In genomic region chr14:75902013-75902412, GRCm38 (mm10) we compare ENCODE assay signal across 18 mouse cellular contexts. TPM values are rescaled to one million over a fixed set of nuclear protein-coding genes. Genes with fewer than 3 reads are reported as not detected.
DNase-seq lines count a peak whose midpoint lies in the region; ATAC-seq and TF ChIP-seq lines count a peak whose summit lies in the region.
"Had no signal": no experiment of that assay in that cellular context is flagged by ENCODE, and none has a peak within 500 bp of the region (broad histone marks: within the 10 kb centered on the region; RNA-seq: fewer than 3 reads in every experiment).

No protein-coding gene starts in this region.

- H3K36me3 ChIP-seq in hindbrain, embryonic 14.5 days (replicated peaks; ENCODE audit: control insufficient read depth, insufficient read depth): peaks cover 16% of the 10 kb centered on the region
- 0 out of 2 replicates have a peak, but pooled peaks cover 2% of the 10 kb centered on the region for H3K36me3 ChIP-seq in hindbrain, embryonic 11.5 days (ENCODE audit: control insufficient read depth, insufficient read depth, low read length)
- H3K36me3 ChIP-seq in embryonic facial prominence, embryonic 13.5 days: peaks cover 27% of the 10 kb centered on the region
- H3K36me3 ChIP-seq in limb, embryonic 14.5 days (ENCODE audit: control insufficient read depth, insufficient read depth, low read length): peaks cover 14% of the 10 kb centered on the region

- no peak overlapping the region for H3K4me2 ChIP-seq in hindbrain, embryonic 14.5 days (replicated peaks)
- H3K4me2 ChIP-seq in hindbrain, embryonic 11.5 days (replicated peaks; ENCODE audit: low read depth, low read length): no peak overlapping the region
- H3K4me2 ChIP-seq in embryonic facial prominence, embryonic 13.5 days: no peak overlapping the region
- H3K4me2 ChIP-seq in limb, embryonic 14.5 days (replicated peaks; ENCODE audit: low read depth, low read length, severe bottlenecking): no peak overlapping the region
- H3K4me2 ChIP-seq: heart, embryonic 15.5 days had no signal

- H3K27ac ChIP-seq in hindbrain, embryonic 14.5 days: peak overlapping the region; percentile 71; the same call in 1 of the 2 replicates
- H3K27ac ChIP-seq in hindbrain, embryonic 11.5 days (ENCODE audit: low read depth, low read length): no peak overlapping the region
- H3K27ac ChIP-seq in embryonic facial prominence, embryonic 13.5 days: peak overlapping the region; percentile 34; the same call in 1 of the 2 replicates
- peak overlapping the region; percentile 3; the same call in 1 of the 2 replicates for H3K27ac ChIP-seq in limb, embryonic 14.5 days (replicated peaks; ENCODE audit: low read depth, low read length)
- H3K27ac ChIP-seq: heart, embryonic 15.5 days; liver, embryonic 14.5 days had no signal

- no peaks in the 10 kb centered on the region for H3K9me3 ChIP-seq in hindbrain, embryonic 14.5 days (ENCODE audit: control insufficient read depth, low read length)
- H3K9me3 ChIP-seq in hindbrain, embryonic 11.5 days (ENCODE audit: control insufficient read depth, low read length): no peaks in the 10 kb centered on the region
- no peaks in the 10 kb centered on the region for H3K9me3 ChIP-seq in embryonic facial prominence, embryonic 13.5 days
- H3K9me3 ChIP-seq in limb, embryonic 14.5 days (ENCODE audit: control insufficient read depth, low read length): no peaks in the 10 kb centered on the region
- H3K9me3 ChIP-seq: heart, embryonic 15.5 days had no signal

- no peak for TF ChIP-seq POLR2A in limb, embryonic 14.5 days (IDR thresholded peaks at IDR 0.05; ENCODE audit: borderline replicate concordance, extremely low read depth, insufficient read depth, insufficient read length)

- 93% methylated on average over 2 of the region's 2 CpGs for WGBS in hindbrain, embryonic 14.5 days
- WGBS in hindbrain, embryonic 11.5 days: 93% methylated on average over 2 of the region's 2 CpGs
- WGBS in embryonic facial prominence, embryonic 13.5 days: 76% methylated on average over 2 of the region's 2 CpGs
- 58% methylated on average over 2 of the region's 2 CpGs for WGBS in limb, embryonic 14.5 days

- no peak overlapping the region for H3K9ac ChIP-seq in hindbrain, embryonic 14.5 days
- no peak overlapping the region for H3K9ac ChIP-seq in hindbrain, embryonic 11.5 days (ENCODE audit: low read depth, low read length)
- no peak overlapping the region for H3K9ac ChIP-seq in embryonic facial prominence, embryonic 13.5 days
- no peak overlapping the region for H3K9ac ChIP-seq in limb, embryonic 14.5 days (ENCODE audit: low read depth, low read length, severe bottlenecking)
- H3K9ac ChIP-seq: heart, embryonic 15.5 days; liver, embryonic 14.5 days had no signal

- DNase-seq in hindbrain, embryonic 14.5 days (ENCODE audit: low spot score): no peak
- DNase-seq in hindbrain, embryonic 11.5 days (ENCODE audit: low spot score): no peak
- peak; percentile 53 for DNase-seq in NIH3T3 (ENCODE audit: low read depth)
- DNase-seq in limb, embryonic 14.5 days (ENCODE audit: low spot score): peak; percentile 65
- DNase-seq in left cerebral cortex, adult 11 months (ENCODE audit: low spot score): no peak
- DNase-seq in frontal cortex, postnatal 10 days (ENCODE audit: low spot score in 2 of 2): no peak
- DNase-seq: cerebellum, postnatal 10 days; embryo, embryonic 11 days; gastrocnemius, adult 2 months; heart, adult 18-20 months; kidney, postnatal 10 days; layer of hippocampus, adult 9-11 months had no signal

- H3K4me3 ChIP-seq in hindbrain, embryonic 14.5 days (replicated peaks; ENCODE audit: low read length): no peak overlapping the region
- H3K4me3 ChIP-seq in hindbrain, embryonic 11.5 days (ENCODE audit: low read depth, low read length): no peak overlapping the region
- no peak overlapping the region for H3K4me3 ChIP-seq in embryonic facial prominence, embryonic 13.5 days
- H3K4me3 ChIP-seq in limb, embryonic 14.5 days (replicated peaks; ENCODE audit: low read length): no peak overlapping the region
- H3K4me3 ChIP-seq: gastrocnemius, adult 2 months; heart, embryonic 15.5 days had no signal

- H3K4me1 ChIP-seq in hindbrain, embryonic 14.5 days (replicated peaks; ENCODE audit: control insufficient read depth, insufficient read depth, low read length): peaks cover 3% of the 10 kb centered on the region; the same call in 1 of the 2 replicates
- H3K4me1 ChIP-seq in hindbrain, embryonic 11.5 days (replicated peaks; ENCODE audit: control insufficient read depth, insufficient read depth, low read length): 0 out of 2 replicates have a peak, but pooled peaks cover 3% of the 10 kb centered on the region
- peaks cover 23% of the 10 kb centered on the region for H3K4me1 ChIP-seq in embryonic facial prominence, embryonic 13.5 days
- H3K4me1 ChIP-seq in limb, embryonic 14.5 days (ENCODE audit: control insufficient read depth, insufficient read depth, low read length): peaks cover 28% of the 10 kb centered on the region
- H3K4me1 ChIP-seq: heart, embryonic 15.5 days had no signal

- no peaks in the 10 kb centered on the region for H3K27me3 ChIP-seq in hindbrain, embryonic 14.5 days (ENCODE audit: control insufficient read depth, insufficient read depth, low read length)
- H3K27me3 ChIP-seq in hindbrain, embryonic 11.5 days (ENCODE audit: control insufficient read depth, insufficient read depth, low read length): no peaks in the 10 kb centered on the region
- no peaks in the 10 kb centered on the region for H3K27me3 ChIP-seq in embryonic facial prominence, embryonic 13.5 days
- H3K27me3 ChIP-seq in limb, embryonic 14.5 days (ENCODE audit: control insufficient read depth, insufficient read depth, low read length): no peaks in the 10 kb centered on the region
- H3K27me3 ChIP-seq: CH12.LX; heart, embryonic 15.5 days had no signal

- no peak for ATAC-seq in hindbrain, embryonic 14.5 days (ENCODE audit: low FRiP score)
- no peak for ATAC-seq in hindbrain, embryonic 11.5 days (ENCODE audit: low FRiP score)
- ATAC-seq in embryonic facial prominence, embryonic 13.5 days (ENCODE audit: insufficient number of reproducible peaks, insufficient read depth, low FRiP score, low TSS enrichment, low read depth): no peak
- ATAC-seq in limb, embryonic 14.5 days (ENCODE audit: low FRiP score, low read depth): no peak
- ATAC-seq: activated CD4-positive, CD25-positive, alpha-beta regulatory T cell, adult 4 months; lung, postnatal 0 days had no signal

RNA-seq across cellular contexts. Expression of gene Kctd4, which starts 52.8 kb away (rescaled TPM):
- 7.9 and 9.0 TPM in 2 replicates for polyA plus RNA-seq in hindbrain, embryonic 14.5 days (2014; fragmentation: Nextera tagmentation; extraction: Ambion mirVana)
- polyA plus RNA-seq in hindbrain, embryonic 11.5 days (2014; fragmentation: Nextera tagmentation; extraction: Ambion mirVana): 0.61 and 1.4 TPM in 2 replicates
- 1.2 and 1.6 TPM in 2 replicates for polyA plus RNA-seq in embryonic facial prominence, embryonic 13.5 days (2015; fragmentation: Nextera tagmentation; extraction: Ambion mirVana)
- 1.3 and 1.6 TPM in 2 replicates for polyA plus RNA-seq in limb, embryonic 14.5 days (2012; rRNA removed)
- 1.3 and 1.4 TPM in 2 replicates for polyA plus RNA-seq in limb, embryonic 14.5 days (2014; fragmentation: Nextera tagmentation; extraction: Ambion mirVana)

RNA-seq across cellular contexts. Expression of gene Tpt1, which starts 57.1 kb away (rescaled TPM):
- 775 and 871 TPM in 2 replicates for polyA plus RNA-seq in hindbrain, embryonic 14.5 days (2014; fragmentation: Nextera tagmentation; extraction: Ambion mirVana)
- polyA plus RNA-seq in hindbrain, embryonic 11.5 days (2014; fragmentation: Nextera tagmentation; extraction: Ambion mirVana): 1,005 and 1,072 TPM in 2 replicates
- 1,146 and 1,171 TPM in 2 replicates for polyA plus RNA-seq in embryonic facial prominence, embryonic 13.5 days (2015; fragmentation: Nextera tagmentation; extraction: Ambion mirVana)
- polyA plus RNA-seq in limb, embryonic 14.5 days (2012; rRNA removed): 2,516 and 2,539 TPM in 2 replicates
- 1,237 and 1,305 TPM in 2 replicates for polyA plus RNA-seq in limb, embryonic 14.5 days (2014; fragmentation: Nextera tagmentation; extraction: Ambion mirVana)

Comparison
In these comparisons a context has a peak if more than half of its experiments do, and no peak if none do; other contexts are left out.
1. DNase-seq: peak in NIH3T3 (single experiment) and limb, embryonic 14.5 days (single experiment); none in hindbrain, embryonic 14.5 days (single experiment), hindbrain, embryonic 11.5 days (single experiment), left cerebral cortex, adult 11 months (single experiment) and frontal cortex, postnatal 10 days (0 of 2).